In genomic region chr3:88227976-88228375, GRCm38 (mm10) we compare ENCODE assay signal across 16 mouse cellular contexts. TPM values are rescaled to one million over a fixed set of nuclear protein-coding genes. Genes with fewer than 3 reads are reported as not detected.
A peak's percentile ranks its signal among the peaks of the same experiment; 100 is the strongest.
DNase-seq lines count a peak whose midpoint lies in the region; ATAC-seq and TF ChIP-seq lines count a peak whose summit lies in the region.
"Had no signal": no experiment of that assay in that cellular context is flagged by ENCODE, and none has a peak within 500 bp of the region (broad histone marks: within the 10 kb centered on the region; RNA-seq: fewer than 3 reads in every experiment).

No protein-coding gene starts in this region.

- peak; percentile 13; the same call in 1 of the 2 replicates for ATAC-seq in hindbrain, embryonic 11.5 days (ENCODE audit: low FRiP score)
- peak; percentile 9; the same call in 1 of the 2 replicates for ATAC-seq in midbrain, embryonic 14.5 days (ENCODE audit: low FRiP score, low TSS enrichment)
- no peak for ATAC-seq in stomach, postnatal 0 days (ENCODE audit: low FRiP score, low TSS enrichment)
- ATAC-seq in frontal cortex, adult (ENCODE audit: low TSS enrichment): no peak

- no peak overlapping the region for H3K4me3 ChIP-seq in layer of hippocampus, adult 2 months
- peak overlapping the region; percentile 1; the same call in 1 of the 2 replicates for H3K4me3 ChIP-seq in forebrain, embryonic 10.5 days
- H3K4me3 ChIP-seq in hindbrain, embryonic 11.5 days (ENCODE audit: low read depth, low read length): no peak overlapping the region
- no peak overlapping the region for H3K4me3 ChIP-seq in midbrain, embryonic 14.5 days (replicated peaks; ENCODE audit: low read depth, low read length)
- H3K4me3 ChIP-seq in stomach, postnatal 0 days (ENCODE audit: low read depth, low read length): no peak overlapping the region
- H3K4me3 ChIP-seq: limb, embryonic 13.5 days had no signal

- H3K4me2 ChIP-seq in hindbrain, embryonic 11.5 days (replicated peaks; ENCODE audit: low read depth, low read length): no peak overlapping the region
- no peak overlapping the region for H3K4me2 ChIP-seq in midbrain, embryonic 14.5 days (ENCODE audit: low read length)
- no peak overlapping the region for H3K4me2 ChIP-seq in stomach, postnatal 0 days (replicated peaks; ENCODE audit: low read depth)
- H3K4me2 ChIP-seq: limb, embryonic 13.5 days had no signal

- no peak for TF ChIP-seq CTCF in layer of hippocampus, adult 2 months (conservative IDR thresholded peaks at IDR 0.05)
- TF ChIP-seq CTCF in stomach, postnatal 0 days (IDR thresholded peaks at IDR 0.05; ENCODE audit: low read depth): no peak

- no peak for DNase-seq in layer of hippocampus, adult 2 months (ENCODE audit: low spot score in 2 of 2)
- DNase-seq in layer of hippocampus, adult 11-12 months (ENCODE audit: low spot score): no peak
- no peak for DNase-seq in forebrain, embryonic 10.5 days (ENCODE audit: extremely low spot score, low spot score)
- DNase-seq in hindbrain, embryonic 11.5 days (ENCODE audit: low spot score): no peak
- DNase-seq in midbrain, embryonic 14.5 days: peak; percentile 66
- DNase-seq in stomach, postnatal 0 days (ENCODE audit: low spot score): no peak
- DNase-seq in adrenal gland, postnatal 25 days: no peak
- DNase-seq: adrenal gland, adult 2 months; heart, adult 18-20 months; lung, postnatal 36 days had no signal

- no peak for TF ChIP-seq EP300 in stomach, postnatal 0 days (optimal IDR thresholded peaks at IDR 0.05)

- peak overlapping the region; percentile 95 for H3K27ac ChIP-seq in layer of hippocampus, adult 2 months
- H3K27ac ChIP-seq in forebrain, embryonic 10.5 days: peak overlapping the region; percentile 54
- H3K27ac ChIP-seq in hindbrain, embryonic 11.5 days (ENCODE audit: low read depth, low read length): peak overlapping the region; percentile 94
- peak overlapping the region; percentile 95 for H3K27ac ChIP-seq in midbrain, embryonic 14.5 days (replicated peaks; ENCODE audit: low read depth, low read length)
- H3K27ac ChIP-seq in stomach, postnatal 0 days (replicated peaks): no peak overlapping the region
- H3K27ac ChIP-seq: kidney, postnatal 0 days; limb, embryonic 13.5 days had no signal

- peaks cover 100% of the 10 kb centered on the region for H3K4me1 ChIP-seq in forebrain, embryonic 10.5 days
- H3K4me1 ChIP-seq in hindbrain, embryonic 11.5 days (replicated peaks; ENCODE audit: control insufficient read depth, insufficient read depth, low read length): peaks cover 43% of the 10 kb centered on the region
- peaks cover 51% of the 10 kb centered on the region for H3K4me1 ChIP-seq in midbrain, embryonic 14.5 days (ENCODE audit: control insufficient read depth, insufficient read depth, low read length)
- no peaks in the 10 kb centered on the region for H3K4me1 ChIP-seq in stomach, postnatal 0 days (replicated peaks; ENCODE audit: control insufficient read depth, insufficient read depth)

- no peaks in the 10 kb centered on the region for H3K9me3 ChIP-seq in forebrain, embryonic 10.5 days
- H3K9me3 ChIP-seq in hindbrain, embryonic 11.5 days (ENCODE audit: control insufficient read depth, low read length): no peaks in the 10 kb centered on the region
- H3K9me3 ChIP-seq in midbrain, embryonic 14.5 days (ENCODE audit: control insufficient read depth, low read length): no peaks in the 10 kb centered on the region
- H3K9me3 ChIP-seq in stomach, postnatal 0 days (ENCODE audit: control insufficient read depth, low read length): no peaks in the 10 kb centered on the region
- H3K9me3 ChIP-seq: limb, embryonic 13.5 days had no signal

- H3K27me3 ChIP-seq in forebrain, embryonic 10.5 days (ENCODE audit: poor library complexity, severe bottlenecking): peaks cover 99% of the 10 kb centered on the region
- H3K27me3 ChIP-seq in hindbrain, embryonic 11.5 days (ENCODE audit: control insufficient read depth, insufficient read depth, low read length): no peaks in the 10 kb centered on the region
- no peaks in the 10 kb centered on the region for H3K27me3 ChIP-seq in midbrain, embryonic 14.5 days (ENCODE audit: control insufficient read depth, insufficient read depth, low read length)
- H3K27me3 ChIP-seq in stomach, postnatal 0 days (ENCODE audit: control insufficient read depth, insufficient read depth, low read length): no peaks in the 10 kb centered on the region; the same call in 1 of the 2 replicates

- no peak overlapping the region for H3K9ac ChIP-seq in hindbrain, embryonic 11.5 days (ENCODE audit: low read depth, low read length)
- H3K9ac ChIP-seq in midbrain, embryonic 14.5 days (replicated peaks; ENCODE audit: low read length): no peak overlapping the region
- no peak overlapping the region for H3K9ac ChIP-seq in stomach, postnatal 0 days (ENCODE audit: low read length)
- H3K9ac ChIP-seq: limb, embryonic 13.5 days had no signal

- H3K36me3 ChIP-seq in forebrain, embryonic 10.5 days (replicated peaks): peaks cover 75% of the 10 kb centered on the region
- H3K36me3 ChIP-seq in hindbrain, embryonic 11.5 days (ENCODE audit: control insufficient read depth, insufficient read depth, low read length): no peaks in the 10 kb centered on the region; the same call in 1 of the 2 replicates
- peaks cover 63% of the 10 kb centered on the region for H3K36me3 ChIP-seq in midbrain, embryonic 14.5 days (ENCODE audit: control insufficient read depth, insufficient read depth, low read length)
- no peaks in the 10 kb centered on the region for H3K36me3 ChIP-seq in stomach, postnatal 0 days (ENCODE audit: control insufficient read depth, insufficient read depth, low read length)
- H3K36me3 ChIP-seq: limb, embryonic 13.5 days had no signal

- WGBS in forebrain, embryonic 10.5 days: 64% methylated on average over 6 of the region's 6 CpGs
- 36% methylated on average over 6 of the region's 6 CpGs for WGBS in hindbrain, embryonic 11.5 days
- 30% methylated on average over 6 of the region's 6 CpGs for WGBS in midbrain, embryonic 14.5 days
- 42% methylated on average over 6 of the region's 6 CpGs for WGBS in stomach, postnatal 0 days

RNA-seq across cellular contexts. Expression of gene Rhbg, which starts 26.5 kb away (rescaled TPM):
- total RNA-seq in layer of hippocampus, adult 2 months (2021): not detected
- polyA plus RNA-seq in forebrain, embryonic 10.5 days (2016; fragmentation: Nextera tagmentation; extraction: Ambion mirVana): 0.37 and 0.38 TPM in 2 replicates
- polyA plus RNA-seq in hindbrain, embryonic 11.5 days (2014; fragmentation: Nextera tagmentation; extraction: Ambion mirVana): 0.13 and 0.25 TPM in 2 replicates
- 0.21 and 0.22 TPM in 2 replicates for polyA plus RNA-seq in midbrain, embryonic 14.5 days (2014; fragmentation: Nextera tagmentation; extraction: Ambion mirVana)
- 19.4 and 27.0 TPM in 2 replicates for polyA plus RNA-seq in stomach, postnatal 0 days (2015; fragmentation: Nextera tagmentation; extraction: Ambion mirVana)
- total RNA-seq in adrenal gland, postnatal 25 days (2021): 4.0 and 4.4 TPM in 2 replicates
- total RNA-seq: layer of hippocampus, postnatal 14 days had no signal

RNA-seq across cellular contexts. Expression of gene Gm38392, which starts 59.0 kb away (rescaled TPM):
- under 1 TPM in 1 of 2 experiments, not detected in 1; 0.59 TPM for total RNA-seq in layer of hippocampus, adult 2 months (2021)
- 0.14 TPM in 1 of 2 replicates, not detected in the other for polyA plus RNA-seq in forebrain, embryonic 10.5 days (2016; fragmentation: Nextera tagmentation; extraction: Ambion mirVana)
- polyA plus RNA-seq in hindbrain, embryonic 11.5 days (2014; fragmentation: Nextera tagmentation; extraction: Ambion mirVana): 0.20 and 0.49 TPM in 2 replicates
- not detected in 2 replicates for polyA plus RNA-seq in midbrain, embryonic 14.5 days (2014; fragmentation: Nextera tagmentation; extraction: Ambion mirVana)
- polyA plus RNA-seq in stomach, postnatal 0 days (2015; fragmentation: Nextera tagmentation; extraction: Ambion mirVana): 0.36 and 2.0 TPM in 2 replicates
- 1.6 and 2.5 TPM in 2 replicates for total RNA-seq in adrenal gland, postnatal 25 days (2021)
- total RNA-seq: layer of hippocampus, postnatal 14 days had no signal
- polyA plus RNA-seq: adrenal gland, adult 2 months; heart, embryonic 16.5 days; liver, embryonic 16.5 days had no signal

Comparison
In these comparisons a context has a peak if more than half of its experiments do, and no peak if none do; other contexts are left out.
1. ATAC-seq: peak in hindbrain, embryonic 11.5 days (single experiment) and midbrain, embryonic 14.5 days (single experiment); none in stomach, postnatal 0 days (single experiment) and frontal cortex, adult (single experiment).
2. RNA of gene Rhbg, which starts 26.5 kb away (polyA plus RNA-seq): 19.4 to 27.0 TPM in stomach, postnatal 0 days; 0.37 to 0.38 TPM in forebrain, embryonic 10.5 days, 0.13 to 0.25 TPM in hindbrain, embryonic 11.5 days and 0.21 to 0.22 TPM in midbrain, embryonic 14.5 days; every median in the first group is over 10 times any median in the second.